Mouse (Mus musculus): ENCODE data around the gene Cubn.

GRCm38 (mm10) chr2:13270736-13271135, 220.9 kb downstream of the Cubn start:
- TF ChIP-seq EP300 (IDR thresholded peaks at IDR 0.05; ENCODE audit: low read length) (0 out of 2 replicates have a peak, but pooled peaks have one; percentile 9), MAFK (IDR thresholded peaks at IDR 0.05; ENCODE audit: insufficient replicate concordance, low read length) (no peak), USF1 (IDR thresholded peaks at IDR 0.05; ENCODE audit: low read depth, low read length) (no peak), ZNF384 (IDR thresholded peaks at IDR 0.05; ENCODE audit: low read depth, low read length) (no peak), HCFC1 (IDR thresholded peaks at IDR 0.05; ENCODE audit: low read depth, low read length) (no peak), POLR2A (IDR thresholded peaks at IDR 0.05; ENCODE audit: low read depth, low read length) (no peak), ETS1 (conservative IDR thresholded peaks at IDR 0.05; ENCODE audit: low read depth, low read length) (no peak), RAD21 (IDR thresholded peaks at IDR 0.05; ENCODE audit: low read depth, low read length) (no peak), CTCF (conservative IDR thresholded peaks at IDR 0.05 in 1 of 2, IDR thresholded peaks at IDR 0.05 in 1 of 2; ENCODE audit: low read depth in 2 of 2, low read length in 2 of 2) (no peak), CHD1 (IDR thresholded peaks at IDR 0.05; ENCODE audit: low read depth, low read length) (no peak), BHLHE40 (IDR thresholded peaks at IDR 0.05; ENCODE audit: low read depth, low read length) (peak; percentile 44)
